Mouse (Mus musculus): Measurements from ENCODE around the gene Itih5. TPM values are rescaled to one million over a fixed set of nuclear protein-coding genes. Genes with fewer than 3 reads are reported as not detected.

The Itih5 gene
- polyA plus RNA-seq, 1 experiment from 2014 or later: 2.4 TPM

GRCm38 (mm10) chr2:10272604-10273115 lies 119.3 kb downstream of the Itih5 start:
- Histone ChIP-seq H3K36me3 (ENCODE audit: poor library complexity, severe bottlenecking) (no peaks in the 10 kb centered on the region), H3K4me1 (peaks cover 9% of the 10 kb centered on the region), H3K4me3 (no peak overlapping the region), H3K9me3 (replicated peaks) (no peaks in the 10 kb centered on the region), H3K4me2 (no peak overlapping the region), H3K27me3 (no peaks in the 10 kb centered on the region), H3K9ac (no peak overlapping the region), H3K27ac (no peak overlapping the region)
- 74% methylated on average over 9 of the region's 9 CpGs for WGBS
- ATAC-seq: no peak

DNA sequence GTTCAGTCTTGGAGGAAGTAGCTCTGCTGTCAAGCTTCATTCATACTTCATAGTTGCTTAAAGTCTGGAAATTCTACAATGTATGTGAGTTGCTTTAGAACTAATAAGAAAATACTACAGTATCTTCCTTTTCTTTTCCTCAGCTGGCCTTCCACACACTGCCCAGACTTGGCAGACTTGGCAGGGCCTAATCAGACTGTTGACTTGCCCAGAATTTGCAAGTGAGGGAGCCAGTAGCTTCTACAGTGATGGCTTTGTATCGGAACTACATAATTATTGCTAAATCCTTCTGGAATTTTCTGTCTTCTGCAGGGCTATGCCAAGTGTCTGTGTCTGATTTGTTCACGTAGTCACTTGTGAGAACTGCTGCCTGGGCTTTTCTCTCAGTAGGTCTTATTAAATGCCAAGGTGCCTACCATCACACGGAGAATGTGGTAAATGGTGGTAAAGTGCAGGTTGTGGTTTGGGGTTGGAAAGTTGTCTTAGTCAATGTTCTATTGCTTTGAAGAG lies 120.2 kb downstream of the Itih5 start:
- Histone ChIP-seq H3K4me2 (no peak overlapping the region), H3K4me3 (no peak overlapping the region), H3K9me3 (replicated peaks) (no peaks in the 10 kb centered on the region), H3K4me1 (peaks cover 9% of the 10 kb centered on the region), H3K9ac (no peak overlapping the region), H3K36me3 (ENCODE audit: poor library complexity, severe bottlenecking) (no peaks in the 10 kb centered on the region), H3K27me3 (no peaks in the 10 kb centered on the region), H3K27ac (no peak overlapping the region)
- 91% methylated on average over 3 of the region's 3 CpGs for WGBS
- ATAC-seq: no peak

- H3K4me1 ChIP-seq: peaks cover 9% of the 10 kb centered on the region
- peak; percentile 96 for ATAC-seq
- no peak overlapping the region for H3K4me3 ChIP-seq
Observed at GRCm38 (mm10) chr2:10276194-10276593, 122.8 kb downstream of the Itih5 start.

DNA sequence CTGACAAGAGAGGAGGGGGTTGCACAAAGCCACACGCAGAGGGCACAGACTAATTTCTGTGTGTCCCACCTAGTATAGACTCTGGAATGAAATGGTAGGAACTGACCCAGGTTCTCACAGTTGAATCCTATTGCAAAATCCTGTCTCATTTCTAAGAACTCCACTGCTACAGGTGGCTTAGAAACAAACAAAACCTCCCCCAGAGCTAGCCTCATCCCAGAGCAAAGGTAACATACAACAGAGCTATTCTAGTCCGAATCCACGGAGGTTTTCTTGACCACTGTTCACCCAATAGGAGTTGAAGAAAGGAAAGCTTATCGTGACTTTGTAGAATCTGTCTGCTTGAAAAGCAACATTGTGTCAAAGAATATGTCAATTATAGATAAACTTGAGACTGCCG lies 130.3 kb downstream of the Itih5 start:
- peaks cover 45% of the 10 kb centered on the region for H3K27me3 ChIP-seq
- H3K9ac ChIP-seq: no peak overlapping the region
- H3K36me3 ChIP-seq (ENCODE audit: poor library complexity, severe bottlenecking): no peaks in the 10 kb centered on the region
- H3K4me3 ChIP-seq: no peak overlapping the region
- H3K4me2 ChIP-seq: no peak overlapping the region
- WGBS: 17% methylated on average over 5 of the region's 5 CpGs
- no peak overlapping the region for H3K27ac ChIP-seq
- peaks cover 7% of the 10 kb centered on the region; the same call in 1 of the 2 replicates for H3K4me1 ChIP-seq
- ATAC-seq: no peak
- H3K9me3 ChIP-seq (replicated peaks): no peaks in the 10 kb centered on the region

More at GRCm38 (mm10) chr2:10276194-10276593, 122.8 kb downstream of the Itih5 start:
- no peaks in the 10 kb centered on the region for H3K9me3 ChIP-seq (replicated peaks)
- H3K27me3 ChIP-seq: no peaks in the 10 kb centered on the region
- no peak overlapping the region for H3K4me2 ChIP-seq
- 41% methylated on average over 2 of the region's 2 CpGs for WGBS
- H3K36me3 ChIP-seq (ENCODE audit: poor library complexity, severe bottlenecking): no peaks in the 10 kb centered on the region
- no peak overlapping the region for H3K27ac ChIP-seq
- H3K9ac ChIP-seq: no peak overlapping the region

DNA sequence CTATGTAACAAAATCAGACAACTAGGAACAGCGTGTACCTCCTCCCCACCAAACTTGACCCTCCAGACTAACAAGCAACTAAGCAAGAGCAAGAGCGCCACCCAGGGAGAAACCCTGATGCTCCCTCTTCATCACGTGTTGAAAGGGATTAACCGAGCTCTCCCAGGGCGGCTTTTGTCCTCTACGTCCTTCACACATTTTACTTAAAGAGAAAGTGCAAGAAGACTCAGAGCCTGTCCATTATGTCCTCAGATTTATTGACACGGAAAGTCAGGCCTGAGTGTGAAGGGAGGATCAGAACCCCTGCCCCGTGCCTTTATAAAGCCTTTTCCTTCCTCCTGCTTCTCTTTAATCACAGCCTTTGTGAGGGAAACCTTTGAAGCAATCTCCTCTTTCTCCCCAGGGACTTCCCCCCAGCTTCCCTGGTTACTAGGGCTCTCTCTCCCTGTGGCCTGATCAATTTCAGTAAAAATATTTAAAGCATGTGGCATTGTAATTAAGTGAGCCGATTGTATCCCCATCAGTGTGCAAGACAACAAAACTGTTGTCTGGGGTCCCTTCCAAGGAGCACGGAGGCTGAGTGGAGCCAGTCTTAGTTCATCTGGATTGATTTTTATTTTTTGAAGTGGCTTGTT lies 131.4 kb downstream of the Itih5 start:
- WGBS: 1% methylated on average over 10 of the region's 10 CpGs
- H3K27ac ChIP-seq: no peak overlapping the region
- peaks cover 7% of the 10 kb centered on the region; the same call in 1 of the 2 replicates for H3K4me1 ChIP-seq
- H3K9ac ChIP-seq: peak overlapping the region; percentile 21; the same call in 1 of the 2 replicates
- H3K27me3 ChIP-seq: peaks cover 51% of the 10 kb centered on the region
- peak; percentile 17; the same call in 1 of the 2 replicates for ATAC-seq
- H3K4me3 ChIP-seq: no peak overlapping the region
- H3K4me2 ChIP-seq: no peak overlapping the region
- H3K9me3 ChIP-seq (replicated peaks): no peaks in the 10 kb centered on the region
- H3K36me3 ChIP-seq (ENCODE audit: poor library complexity, severe bottlenecking): no peaks in the 10 kb centered on the region

DNA sequence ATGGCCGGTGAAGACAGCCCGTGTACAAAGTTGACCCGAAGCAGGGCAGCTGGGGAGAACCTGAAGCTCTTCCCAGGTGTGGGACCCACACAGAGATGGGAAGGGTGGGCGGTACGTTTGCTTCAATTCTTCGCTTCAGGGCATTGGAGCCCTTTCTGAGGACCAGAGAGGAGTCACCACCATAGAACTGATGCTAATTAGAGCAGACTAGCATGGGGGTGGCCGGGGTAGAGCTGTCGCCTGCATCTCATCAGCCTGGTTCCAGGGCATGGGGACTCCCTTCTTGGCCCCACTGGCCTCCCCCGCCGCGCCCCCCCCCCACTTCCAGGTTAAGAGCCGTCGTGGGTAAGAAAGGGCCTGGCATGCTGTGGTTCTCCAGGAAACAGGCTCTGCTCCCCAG lies 132.6 kb downstream of the Itih5 start:
- Histone ChIP-seq H3K27me3 (peaks cover 61% of the 10 kb centered on the region), H3K9me3 (replicated peaks) (no peaks in the 10 kb centered on the region), H3K4me3 (no peak overlapping the region), H3K36me3 (ENCODE audit: poor library complexity, severe bottlenecking) (no peaks in the 10 kb centered on the region), H3K4me2 (no peak overlapping the region), H3K9ac (no peak overlapping the region), H3K4me1 (peaks cover 7% of the 10 kb centered on the region; the same call in 1 of the 2 replicates), H3K27ac (no peak overlapping the region)
- WGBS: 13% methylated on average over 13 of the region's 13 CpGs
- no peak for ATAC-seq

DNA sequence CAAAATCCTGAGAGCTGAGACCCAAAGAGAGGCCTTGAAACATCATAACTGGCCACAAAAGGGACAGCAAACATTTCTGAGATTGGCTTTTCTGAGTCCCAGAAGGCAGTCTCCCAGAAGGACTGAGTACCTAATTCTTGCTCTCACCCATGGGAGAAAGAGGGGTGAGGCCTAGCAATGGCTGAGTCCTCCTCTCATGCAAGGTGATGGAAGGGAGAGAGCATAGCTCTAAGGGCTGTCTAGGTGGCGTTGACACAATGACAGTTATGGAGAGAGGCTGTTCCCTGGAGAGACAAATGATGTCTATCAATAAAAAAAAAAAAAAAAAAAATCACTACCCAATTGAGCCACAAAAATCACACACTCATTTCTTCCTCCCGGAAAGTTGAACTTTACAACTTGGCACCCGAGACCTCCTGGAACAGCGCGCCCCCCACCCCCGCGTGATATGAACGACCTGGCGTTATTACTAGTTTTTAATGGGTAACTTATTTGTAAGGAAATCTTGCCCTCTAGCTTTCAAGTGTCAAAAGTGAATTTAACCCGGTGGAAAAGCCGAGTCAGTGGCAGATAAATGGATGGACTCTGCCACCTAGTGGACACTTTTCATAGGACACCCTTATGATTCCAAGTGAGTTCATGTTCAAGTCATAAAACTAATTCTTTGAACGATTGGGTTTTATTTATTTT lies 134.9 kb downstream of the Itih5 start:
- 15% methylated on average over 12 of the region's 12 CpGs for WGBS
- ATAC-seq: peak; percentile 44
- Histone ChIP-seq H3K4me3 (no peak overlapping the region), H3K36me3 (ENCODE audit: poor library complexity, severe bottlenecking) (no peaks in the 10 kb centered on the region), H3K4me2 (no peak overlapping the region), H3K9me3 (replicated peaks) (no peaks in the 10 kb centered on the region), H3K4me1 (peaks cover 7% of the 10 kb centered on the region; the same call in 1 of the 2 replicates), H3K27ac (no peak overlapping the region), H3K9ac (no peak overlapping the region), H3K27me3 (peaks cover 68% of the 10 kb centered on the region)

- ATAC-seq: peak; percentile 39; the same call in 1 of the 2 replicates
Observed at GRCm38 (mm10) chr2:10288881-10289280, 135.5 kb downstream of the Itih5 start.

DNA sequence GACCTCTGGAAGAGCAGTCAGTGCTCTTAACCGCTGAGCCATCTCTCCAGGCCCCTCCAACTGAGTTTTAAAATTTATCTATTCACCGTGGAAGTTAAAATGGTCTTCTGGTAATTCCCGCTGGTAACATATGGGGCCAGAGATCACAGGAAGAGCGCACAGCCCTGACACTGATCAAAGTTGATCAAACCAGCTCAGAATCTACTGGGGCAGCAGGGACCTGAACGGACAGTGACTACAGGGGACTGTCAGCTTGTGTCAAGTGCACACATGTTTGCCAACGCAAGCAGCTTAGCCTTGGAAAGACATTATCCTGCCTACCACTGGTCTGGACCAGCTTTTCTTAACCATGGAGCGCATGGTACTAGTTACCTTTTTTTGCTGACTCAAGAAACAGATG lies 136.7 kb downstream of the Itih5 start:
- ATAC-seq: no peak
- Histone ChIP-seq H3K9ac (no peak overlapping the region), H3K36me3 (ENCODE audit: poor library complexity, severe bottlenecking) (no peaks in the 10 kb centered on the region), H3K4me2 (no peak overlapping the region), H3K4me1 (peaks cover 3% of the 10 kb centered on the region; the same call in 1 of the 2 replicates), H3K27ac (no peak overlapping the region), H3K9me3 (replicated peaks) (no peaks in the 10 kb centered on the region), H3K27me3 (peaks cover 64% of the 10 kb centered on the region), H3K4me3 (no peak overlapping the region)
- 82% methylated on average over 7 of the region's 7 CpGs for WGBS

More at GRCm38 (mm10) chr2:10288881-10289280, 135.5 kb downstream of the Itih5 start:
- H3K4me1 ChIP-seq: peaks cover 10% of the 10 kb centered on the region; the same call in 1 of the 2 replicates
- no peak overlapping the region for H3K27ac ChIP-seq
- no peaks in the 10 kb centered on the region for H3K9me3 ChIP-seq (replicated peaks)
- H3K9ac ChIP-seq: no peak overlapping the region
- no peak overlapping the region for H3K4me2 ChIP-seq
- no peaks in the 10 kb centered on the region for H3K36me3 ChIP-seq (ENCODE audit: poor library complexity, severe bottlenecking)
- 0% methylated on average over 1 of the region's 1 CpGs for WGBS
- H3K4me3 ChIP-seq: no peak overlapping the region
- H3K27me3 ChIP-seq: peaks cover 66% of the 10 kb centered on the region

GRCm38 (mm10) chr2:10293556-10294206 lies 140.3 kb downstream of the Itih5 start:
- Histone ChIP-seq H3K9ac (no peak overlapping the region), H3K4me1 (0 out of 2 replicates have a peak, but pooled peaks cover 3% of the 10 kb centered on the region), H3K4me2 (no peak overlapping the region), H3K27me3 (peaks cover 51% of the 10 kb centered on the region), H3K9me3 (replicated peaks) (no peaks in the 10 kb centered on the region), H3K36me3 (ENCODE audit: poor library complexity, severe bottlenecking) (no peaks in the 10 kb centered on the region), H3K27ac (no peak overlapping the region), H3K4me3 (no peak overlapping the region)
- WGBS: 17% methylated on average over 10 of the region's 10 CpGs
- ATAC-seq: no peak

DNA sequence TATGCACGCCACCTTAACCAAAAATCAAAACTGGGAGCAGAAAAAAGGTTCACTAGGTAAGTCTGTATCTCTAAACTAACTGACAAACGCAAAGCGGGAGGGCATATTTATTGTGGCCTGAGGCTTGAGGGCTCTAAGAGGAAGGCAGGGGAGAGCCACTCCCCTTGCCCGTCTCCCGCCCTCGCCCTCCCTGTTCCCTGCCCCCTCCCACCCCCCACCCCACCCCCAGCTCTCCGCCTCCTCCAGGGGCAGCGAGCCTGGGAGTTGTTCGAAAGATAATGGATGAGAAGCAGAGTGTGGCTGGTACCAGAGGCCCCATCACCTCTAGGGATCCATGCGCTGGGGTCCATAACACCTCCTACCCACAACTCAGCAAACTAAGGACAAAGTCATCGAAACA lies 142.5 kb downstream of the Itih5 start:
- WGBS: 8% methylated on average over 11 of the region's 11 CpGs
- peaks cover 40% of the 10 kb centered on the region for H3K27me3 ChIP-seq
- no peak for ATAC-seq
- no peaks in the 10 kb centered on the region for H3K36me3 ChIP-seq (ENCODE audit: poor library complexity, severe bottlenecking)
- no peak overlapping the region for H3K27ac ChIP-seq
- H3K9me3 ChIP-seq (replicated peaks): no peaks in the 10 kb centered on the region
- no peak overlapping the region for H3K4me2 ChIP-seq
- H3K9ac ChIP-seq: no peak overlapping the region
- peaks cover 5% of the 10 kb centered on the region for H3K4me1 ChIP-seq
- H3K4me3 ChIP-seq: no peak overlapping the region

- peaks cover 4% of the 10 kb centered on the region for H3K4me1 ChIP-seq
- WGBS: 54% methylated on average over 7 of the region's 7 CpGs
- ATAC-seq: no peak
- H3K27ac ChIP-seq: no peak overlapping the region
- H3K9ac ChIP-seq: no peak overlapping the region
- no peak overlapping the region for H3K4me3 ChIP-seq
- peaks cover 14% of the 10 kb centered on the region for H3K27me3 ChIP-seq
- no peaks in the 10 kb centered on the region for H3K9me3 ChIP-seq (replicated peaks)
- H3K4me2 ChIP-seq: no peak overlapping the region
- no peaks in the 10 kb centered on the region for H3K36me3 ChIP-seq (ENCODE audit: poor library complexity, severe bottlenecking)
Observed at GRCm38 (mm10) chr2:10300244-10300643, 146.9 kb downstream of the Itih5 start.

All from forebrain, embryonic 13.5 days (tissue).